Mouse (Mus musculus): ENCODE data around the gene Krt78. TPM values are rescaled to one million over a fixed set of nuclear protein-coding genes. Genes with fewer than 3 reads are reported as not detected.
"Not testable (repeated sequence)": the region's sequence is repeated elsewhere in the genome, so short reads cannot be mapped to it uniquely, and the experiment has no call there.

The Krt78 gene
- 0.05 TPM in 2 replicates for polyA plus RNA-seq (2014; fragmentation: Nextera tagmentation; extraction: Ambion mirVana)

- no peaks in the 10 kb centered on the region for H3K27me3 ChIP-seq (ENCODE audit: insufficient read depth, low read length)
- DNase-seq = no peak
- TF ChIP-seq CTCF (IDR thresholded peaks at IDR 0.05; ENCODE audit: low read depth) = no peak
- no peaks in the 10 kb centered on the region for H3K9me3 ChIP-seq (ENCODE audit: low read depth, low read length)
- no peak for ATAC-seq (ENCODE audit: insufficient read depth)
- H3K36me3 ChIP-seq (ENCODE audit: insufficient read depth) = no peaks in the 10 kb centered on the region
- no peak within 1 kb of the TSS for H3K4me3 ChIP-seq (ENCODE audit: low read depth, low read length)
- WGBS = 81% methylated on average over 9 of the region's 9 CpGs
- peaks cover 4% of the 10 kb centered on the region; the same call in 1 of the 2 replicates for H3K4me1 ChIP-seq (ENCODE audit: insufficient read depth)
- H3K27ac ChIP-seq (ENCODE audit: low read depth) = peak within 1 kb of the TSS; percentile 75
- no peak within 1 kb of the TSS for H3K4me2 ChIP-seq
- H3K9ac ChIP-seq = no peak within 1 kb of the TSS
Observed at GRCm38 (mm10) chr15:101954187-101954586, at the start of gene Krt78. Gene Krt78 (minus strand): TSS chr15:101954287.

GRCm38 (mm10) chr15:102003516-102003915, 49.4 kb upstream of the Krt78 start:
- DNase-seq = no peak
- no peaks in the 10 kb centered on the region; the same call in 1 of the 2 replicates for H3K4me1 ChIP-seq (ENCODE audit: insufficient read depth)
- ATAC-seq (ENCODE audit: insufficient read depth) = 0 out of 2 replicates have a peak, but pooled peaks have one; percentile 10

DNA sequence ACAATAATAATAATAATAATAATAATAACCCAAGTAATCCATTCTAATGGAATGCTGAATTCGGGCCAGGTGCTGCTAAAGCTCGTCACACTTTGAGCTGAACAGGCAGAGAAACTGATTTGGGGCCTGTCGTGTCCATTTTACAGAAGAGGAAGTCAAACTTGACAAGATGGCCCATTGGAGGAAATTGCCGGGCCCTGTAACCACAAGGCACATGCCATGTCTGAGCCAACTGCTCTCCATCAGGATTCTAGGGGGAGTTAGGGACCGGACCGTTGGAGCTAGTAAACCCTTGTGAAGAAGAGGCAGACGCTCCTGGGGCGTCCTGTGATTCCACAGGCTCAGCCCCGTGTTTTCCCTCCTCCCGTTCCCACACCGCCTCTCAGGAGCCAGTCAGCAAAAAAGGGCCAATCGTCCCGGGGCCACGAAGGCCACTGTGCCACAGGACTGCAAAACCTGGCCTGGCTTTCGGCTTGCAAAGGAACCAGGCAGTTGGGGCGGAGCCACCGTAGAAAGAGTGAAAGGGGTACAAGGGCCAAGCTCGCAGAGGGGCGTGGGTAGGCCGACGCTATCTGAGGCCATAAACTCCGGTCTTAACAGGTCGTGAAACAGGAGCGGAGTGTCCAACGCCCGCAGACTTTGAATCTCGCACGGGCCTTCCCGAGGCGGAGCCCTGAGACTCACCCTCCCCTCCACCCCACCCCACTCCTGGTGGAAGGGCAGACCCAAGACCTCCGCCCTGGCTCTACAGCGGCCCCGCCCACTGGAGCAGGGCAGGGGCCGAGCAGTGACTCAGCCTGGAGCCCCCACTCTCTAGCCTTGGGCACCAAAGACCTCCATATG, 48.8 kb upstream of the Krt78 start:
- Histone ChIP-seq H3K4me1 (ENCODE audit: insufficient read depth) (no peaks in the 10 kb centered on the region; the same call in 1 of the 2 replicates), H3K4me2 (peak overlapping the region; percentile 62), H3K27me3 (ENCODE audit: insufficient read depth, low read length) (peaks cover 38% of the 10 kb centered on the region), H3K27ac (ENCODE audit: low read depth) (peak overlapping the region; percentile 74), H3K9ac (peak overlapping the region; percentile 52), H3K9me3 (ENCODE audit: low read depth, low read length) (no peaks in the 10 kb centered on the region), H3K4me3 (ENCODE audit: low read depth, low read length) (peak overlapping the region; percentile 47), H3K36me3 (ENCODE audit: insufficient read depth) (peaks cover 9% of the 10 kb centered on the region; the same call in 1 of the 2 replicates)
- ATAC-seq (ENCODE audit: insufficient read depth) (peak; percentile 68), DNase-seq (peak; percentile 70)
- TF ChIP-seq CTCF (IDR thresholded peaks at IDR 0.05; ENCODE audit: low read depth) = no peak
- 5% methylated on average over 34 of the region's 34 CpGs for WGBS

More at GRCm38 (mm10) chr15:102003516-102003915, 49.4 kb upstream of the Krt78 start:
- Histone ChIP-seq H3K9ac (peak overlapping the region; percentile 52), H3K27ac (ENCODE audit: low read depth) (peak overlapping the region; percentile 74), H3K27me3 (ENCODE audit: insufficient read depth, low read length) (peaks cover 38% of the 10 kb centered on the region), H3K9me3 (ENCODE audit: low read depth, low read length) (no peaks in the 10 kb centered on the region), H3K36me3 (ENCODE audit: insufficient read depth) (peaks cover 9% of the 10 kb centered on the region; the same call in 1 of the 2 replicates), H3K4me3 (ENCODE audit: low read depth, low read length) (peak overlapping the region; percentile 47), H3K4me2 (peak overlapping the region; percentile 62)
- TF ChIP-seq CTCF (IDR thresholded peaks at IDR 0.05; ENCODE audit: low read depth) = no peak
- WGBS = 21% methylated on average over 12 of the region's 12 CpGs

GRCm38 (mm10) chr15:101999676-102000335, 45.7 kb upstream of the Krt78 start:
- no peaks in the 10 kb centered on the region for H3K9me3 ChIP-seq (ENCODE audit: low read depth, low read length)
- peaks cover 27% of the 10 kb centered on the region for H3K27me3 ChIP-seq (ENCODE audit: insufficient read depth, low read length)
- H3K4me3 ChIP-seq (ENCODE audit: low read depth, low read length) = no peak overlapping the region
- WGBS = 89% methylated on average over 11 of the region's 11 CpGs
- H3K4me2 ChIP-seq = no peak overlapping the region
- ATAC-seq (ENCODE audit: insufficient read depth) (no peak), DNase-seq (no peak)
- TF ChIP-seq CTCF (IDR thresholded peaks at IDR 0.05; ENCODE audit: low read depth) = no peak
- H3K9ac ChIP-seq = no peak overlapping the region
- no peaks in the 10 kb centered on the region for H3K4me1 ChIP-seq (ENCODE audit: insufficient read depth)
- no peak overlapping the region for H3K27ac ChIP-seq (ENCODE audit: low read depth)
- peaks cover 9% of the 10 kb centered on the region; the same call in 1 of the 2 replicates for H3K36me3 ChIP-seq (ENCODE audit: insufficient read depth)

GRCm38 (mm10) chr15:101999156-101999555, 45.1 kb upstream of the Krt78 start:
- H3K27me3 ChIP-seq (ENCODE audit: insufficient read depth, low read length) = peaks cover 21% of the 10 kb centered on the region
- no peak overlapping the region for H3K9ac ChIP-seq
- peaks cover 9% of the 10 kb centered on the region; the same call in 1 of the 2 replicates for H3K36me3 ChIP-seq (ENCODE audit: insufficient read depth)
- no peaks in the 10 kb centered on the region for H3K9me3 ChIP-seq (ENCODE audit: low read depth, low read length)
- H3K4me2 ChIP-seq = no peak overlapping the region
- 91% methylated on average over 11 of the region's 11 CpGs for WGBS
- DNase-seq (no peak), ATAC-seq (ENCODE audit: insufficient read depth) (no peak)
- TF ChIP-seq CTCF (IDR thresholded peaks at IDR 0.05; ENCODE audit: low read depth) = no peak
- H3K4me1 ChIP-seq (ENCODE audit: insufficient read depth) = no peaks in the 10 kb centered on the region
- no peak overlapping the region for H3K27ac ChIP-seq (ENCODE audit: low read depth)
- H3K4me3 ChIP-seq (ENCODE audit: low read depth, low read length) = no peak overlapping the region

- DNase-seq; H3K9ac ChIP-seq; H3K4me1 ChIP-seq (ENCODE audit: insufficient read depth); H3K27ac ChIP-seq (ENCODE audit: low read depth); H3K4me3 ChIP-seq (ENCODE audit: low read depth, low read length); H3K9me3 ChIP-seq (ENCODE audit: low read depth, low read length); H3K27me3 ChIP-seq (ENCODE audit: insufficient read depth, low read length); H3K36me3 ChIP-seq (ENCODE audit: insufficient read depth); ATAC-seq (ENCODE audit: insufficient read depth); H3K4me2 ChIP-seq: not testable (repeated sequence)
- 68% methylated on average over 11 of the region's 11 CpGs for WGBS
Observed at GRCm38 (mm10) chr15:101996450-101997078, 42.5 kb upstream of the Krt78 start.

Data from lung, embryonic 14.5 days (tissue).